Mouse (Mus musculus): ENCODE measurements around the gene Ctsz.

DNA sequence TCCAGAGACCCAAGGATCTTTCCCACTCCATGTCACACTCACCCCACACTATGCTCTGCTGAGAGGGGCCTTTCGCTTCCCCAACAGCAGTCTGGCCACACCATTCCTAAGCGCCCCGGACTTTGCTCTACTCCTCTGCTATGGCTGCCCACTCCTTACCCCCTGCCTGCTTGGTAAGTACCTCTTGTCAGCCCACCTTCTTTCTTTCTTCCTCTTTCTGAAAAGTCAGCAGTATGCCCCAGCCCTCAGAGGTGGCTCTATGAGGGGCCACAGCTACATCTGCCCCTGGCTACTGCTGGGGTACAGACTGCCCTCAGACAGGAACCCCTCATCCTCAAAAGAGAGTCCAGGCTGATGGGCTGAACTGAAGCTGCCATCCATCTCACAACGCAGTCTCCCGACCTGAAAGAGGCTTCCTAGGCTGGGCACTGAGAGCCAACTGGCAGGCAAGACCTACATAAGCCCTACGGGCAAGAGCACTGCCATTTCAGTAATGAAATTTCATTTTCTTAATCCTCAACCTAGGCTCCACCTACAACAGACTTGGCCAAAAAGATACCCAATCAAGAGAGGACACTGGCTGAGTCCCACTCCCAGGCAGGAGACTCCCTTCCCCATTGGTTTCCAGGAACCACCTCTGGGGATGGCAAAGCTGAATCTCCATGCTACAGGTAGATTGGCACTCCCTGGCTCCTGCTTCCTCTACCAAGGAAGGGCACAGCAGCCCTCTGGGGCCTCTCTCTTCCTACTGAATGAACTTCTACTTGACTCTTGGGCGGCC lies 1.7 kb downstream of the Ctsz start:
- TF ChIP-seq CTCF (IDR thresholded peaks at IDR 0.05; ENCODE audit: low read depth) (no peak), EP300 (IDR thresholded peaks at IDR 0.05; ENCODE audit: low read depth) (no peak)

Measured in heart, postnatal 0 days (tissue).